Mouse (Mus musculus) forebrain, embryonic 13.5 days (tissue): ENCODE results near the gene Trim47. TPM values are rescaled to one million over a fixed set of nuclear protein-coding genes. Genes with fewer than 3 reads are reported as not detected.
A peak's percentile ranks its signal among the peaks of the same experiment; 100 is the strongest.

Experiments used
- ATAC-seq: fragments of 200-750 bp; cut with Nextera tagmentation; 2 replicates; pipeline ENCODE4 v1.8.0; 2017
- H3K27ac ChIP-seq: fragments of 300-500 bp; sonication (generic); 2 replicates; pipeline ENCODE4 v1.5.1; 2015; ENCODE audit warnings: inconsistent platforms, mild to moderate bottlenecking, moderate library complexity
- H3K27me3 ChIP-seq: fragments of 300-500 bp; sonication (generic); 2 replicates; pipeline ENCODE4 v1.6.1; 2015; ENCODE audit warnings: mild to moderate bottlenecking, inconsistent platforms
- H3K36me3 ChIP-seq: fragments of 300-500 bp; sonication (generic); 2 replicates; pipeline ENCODE4 v1.6.1; 2015; ENCODE audit warnings: mild to moderate bottlenecking, inconsistent platforms; ENCODE audit not compliant: poor library complexity, severe bottlenecking
- H3K4me1 ChIP-seq: fragments of 300-500 bp; sonication (generic); 2 replicates; pipeline ENCODE4 v1.6.1; 2015; ENCODE audit warnings: inconsistent platforms
- H3K4me2 ChIP-seq: fragments of 300-500 bp; sonication (generic); 2 replicates; pipeline ENCODE4 v1.6.1; 2015; ENCODE audit warnings: inconsistent platforms, mild to moderate bottlenecking, moderate library complexity
- H3K4me3 ChIP-seq: fragments of 300-500 bp; sonication (generic); 2 replicates; pipeline ENCODE4 v1.5.1; 2015; ENCODE audit warnings: mild to moderate bottlenecking, inconsistent platforms
- H3K9ac ChIP-seq: fragments of 300-500 bp; sonication (generic); 2 replicates; pipeline ENCODE4 v1.6.1; 2015; ENCODE audit warnings: mild to moderate bottlenecking, inconsistent platforms
- H3K9me3 ChIP-seq: fragments of 300-500 bp; sonication (generic); replicated peaks from 2 replicates; pipeline ENCODE4 v1.6.1; 2016; ENCODE audit warnings: inconsistent platforms
- WGBS: fragments of 180-500 bp; shearing (Covaris S2); methylation state at CpG from one replicate; pipeline ENCODE4 v1.1.7; 2015; 5-methylcytosine and 5-hydroxymethylcytosine counted together
- polyA plus RNA-seq: library from polyadenylated mRNA; unstranded; fragments of >200 nt; fragmentation: Nextera tagmentation; extraction: Ambion mirVana; gene quantifications from 2 replicates; pipeline ENCODE4 v1.2.1, GENCODE M21; 2015

Trim47 gene
- polyA plus RNA-seq, 1 experiment from 2014 or later = 2.8 TPM

- Histone ChIP-seq H3K36me3 (peaks cover 51% of the 10 kb centered on the region), H3K9ac (no peak overlapping the region), H3K9me3 (no peaks in the 10 kb centered on the region), H3K4me2 (no peak overlapping the region), H3K4me1 (peaks cover 13% of the 10 kb centered on the region), H3K27ac (peak overlapping the region; percentile 25), H3K27me3 (no peaks in the 10 kb centered on the region), H3K4me3 (no peak overlapping the region)
- 35% methylated on average over 10 of the region's 10 CpGs for WGBS
- ATAC-seq = no peak
These were observed 48.2 kb downstream of the Trim47 start for GRCm38 (mm10) chr11:116078676-116079320.

DNA sequence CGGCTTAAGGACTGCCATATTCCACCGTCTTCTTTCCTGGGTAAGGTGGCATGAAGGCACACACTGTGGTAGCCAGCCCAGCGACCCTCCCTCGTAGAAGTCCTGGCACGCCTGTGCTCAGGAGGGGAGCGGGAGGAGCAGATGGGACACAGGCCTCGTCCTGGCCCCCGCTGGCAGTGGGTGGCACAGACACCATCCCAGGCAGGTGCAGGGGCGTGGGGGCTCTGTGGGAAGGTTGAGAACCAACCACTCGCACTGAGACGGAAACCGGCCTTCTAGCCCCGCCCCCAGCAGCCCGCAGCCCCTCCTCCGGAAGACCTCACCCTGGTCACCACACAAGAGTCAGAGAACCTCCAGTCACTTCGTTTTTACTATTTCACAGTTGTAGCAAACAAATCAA lies 48.8 kb downstream of the Trim47 start:
- peak overlapping the region; percentile 55 for H3K4me2 ChIP-seq
- H3K27me3 ChIP-seq = no peaks in the 10 kb centered on the region
- H3K27ac ChIP-seq = no peak overlapping the region; the same call in 1 of the 2 replicates
- H3K4me3 ChIP-seq = peak overlapping the region; percentile 24
- H3K36me3 ChIP-seq = peaks cover 45% of the 10 kb centered on the region
- peak overlapping the region; percentile 51 for H3K9ac ChIP-seq
- H3K4me1 ChIP-seq = peaks cover 13% of the 10 kb centered on the region
- ATAC-seq = peak; percentile 52; the same call in 1 of the 2 replicates
- H3K9me3 ChIP-seq = no peaks in the 10 kb centered on the region
- 16% methylated on average over 16 of the region's 16 CpGs for whole genome bisulfite sequencing

GRCm38 (mm10) chr11:116077446-116078204 lies 49.4 kb downstream of the Trim47 start, which contains the start of gene Unc13d:
Unc13d (minus strand) TSS chr11:116077961.
- peaks cover 41% of the 10 kb centered on the region for H3K36me3 ChIP-seq
- no peaks in the 10 kb centered on the region for H3K9me3 ChIP-seq
- peak within 1 kb of the TSS; percentile 24 for H3K4me3 ChIP-seq
- 0 out of 2 replicates have a peak, but pooled peaks have one; percentile 25 for ATAC-seq
- peak within 1 kb of the TSS; percentile 55 for H3K4me2 ChIP-seq
- peaks cover 13% of the 10 kb centered on the region for H3K4me1 ChIP-seq
- no peaks in the 10 kb centered on the region for H3K27me3 ChIP-seq
- H3K27ac ChIP-seq = peak within 1 kb of the TSS; percentile 25
- peak within 1 kb of the TSS; percentile 51 for H3K9ac ChIP-seq
- WGBS = 76% methylated on average over 22 of the region's 22 CpGs

DNA sequence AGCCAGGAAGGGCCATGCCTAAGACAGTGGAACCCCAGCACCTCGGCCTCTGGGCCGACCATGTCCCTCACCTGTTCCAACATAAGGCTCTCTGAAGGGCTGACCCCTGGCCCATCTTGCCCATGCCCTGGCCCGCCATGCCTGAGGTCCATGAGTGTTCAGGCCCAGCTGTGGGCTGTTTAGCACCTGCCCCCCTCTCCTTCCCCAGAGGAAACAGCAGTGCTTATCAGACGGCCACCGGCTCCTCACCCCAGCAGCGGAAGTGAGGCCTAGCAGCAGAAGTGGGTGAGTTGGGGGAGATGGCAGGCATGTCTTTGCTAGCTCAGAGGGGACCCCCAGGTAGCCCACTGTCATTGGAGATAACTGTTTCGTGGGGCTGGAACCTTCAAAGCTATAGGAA lies 50.2 kb downstream of the Trim47 start:
- no peaks in the 10 kb centered on the region for H3K9me3 ChIP-seq
- no peaks in the 10 kb centered on the region for H3K27me3 ChIP-seq
- no peak for ATAC-seq
- no peak overlapping the region for H3K4me3 ChIP-seq
- no peak overlapping the region for H3K4me2 ChIP-seq
- no peak overlapping the region for H3K9ac ChIP-seq
- no peak overlapping the region for H3K27ac ChIP-seq
- peaks cover 33% of the 10 kb centered on the region for H3K36me3 ChIP-seq
- WGBS = 94% methylated on average over 7 of the region's 7 CpGs
- H3K4me1 ChIP-seq = peaks cover 13% of the 10 kb centered on the region

- Histone ChIP-seq H3K9ac (no peak overlapping the region), H3K9me3 (no peaks in the 10 kb centered on the region), H3K4me3 (no peak overlapping the region), H3K4me1 (peaks cover 13% of the 10 kb centered on the region), H3K27me3 (no peaks in the 10 kb centered on the region), H3K27ac (no peak overlapping the region), H3K4me2 (no peak overlapping the region), H3K36me3 (peaks cover 26% of the 10 kb centered on the region)
- WGBS = 70% methylated on average over 7 of the region's 7 CpGs
- no peak for ATAC-seq
These were observed 50.8 kb downstream of the Trim47 start for GRCm38 (mm10) chr11:116076266-116076540.

GRCm38 (mm10) chr11:116075539-116076265 lies 51.3 kb downstream of the Trim47 start:
- H3K9ac ChIP-seq = no peak overlapping the region
- H3K27ac ChIP-seq = no peak overlapping the region
- no peak for ATAC-seq
- no peaks in the 10 kb centered on the region for H3K9me3 ChIP-seq
- H3K4me3 ChIP-seq = no peak overlapping the region
- H3K36me3 ChIP-seq = peaks cover 21% of the 10 kb centered on the region
- H3K4me2 ChIP-seq = no peak overlapping the region
- H3K27me3 ChIP-seq = no peaks in the 10 kb centered on the region
- 54% methylated on average over 20 of the region's 20 CpGs for WGBS
- H3K4me1 ChIP-seq = peaks cover 13% of the 10 kb centered on the region

- ATAC-seq = no peak
These were observed 52.5 kb downstream of the Trim47 start for GRCm38 (mm10) chr11:116074436-116074991.

DNA sequence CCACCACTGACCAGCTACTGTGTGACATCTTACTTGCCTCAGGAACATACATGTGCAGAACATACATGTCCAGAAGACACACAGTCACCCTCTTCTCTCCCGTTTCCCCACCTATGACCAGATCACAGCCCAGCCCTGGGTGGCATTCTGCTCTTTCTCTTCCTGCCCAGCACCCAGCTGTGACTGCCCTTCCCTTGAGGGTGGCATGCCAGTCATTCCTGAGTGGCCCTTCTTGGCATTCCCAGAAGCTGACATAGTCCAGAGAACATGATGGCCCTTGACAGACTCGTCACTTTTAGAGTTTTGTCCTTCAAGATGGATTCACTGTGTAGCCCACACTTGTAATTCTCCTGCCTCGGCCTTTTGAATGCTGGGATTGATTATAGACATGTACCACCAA lies 54.4 kb downstream of the Trim47 start:
- H3K4me2 ChIP-seq = no peak overlapping the region
- H3K36me3 ChIP-seq = no peaks in the 10 kb centered on the region
- H3K9me3 ChIP-seq = no peaks in the 10 kb centered on the region
- H3K9ac ChIP-seq = no peak overlapping the region
- H3K4me3 ChIP-seq = no peak overlapping the region
- H3K27me3 ChIP-seq = no peaks in the 10 kb centered on the region
- H3K27ac ChIP-seq = no peak overlapping the region
- no peaks in the 10 kb centered on the region for H3K4me1 ChIP-seq
- ATAC-seq = no peak
- 89% methylated on average over 3 of the region's 3 CpGs for WGBS

More at GRCm38 (mm10) chr11:116074436-116074991, 52.5 kb downstream of the Trim47 start:
- no peak overlapping the region for H3K27ac ChIP-seq
- H3K36me3 ChIP-seq = peaks cover 9% of the 10 kb centered on the region
- no peaks in the 10 kb centered on the region for H3K9me3 ChIP-seq
- no peak overlapping the region for H3K9ac ChIP-seq
- H3K4me1 ChIP-seq = peaks cover 13% of the 10 kb centered on the region
- H3K4me3 ChIP-seq = no peak overlapping the region
- H3K27me3 ChIP-seq = no peaks in the 10 kb centered on the region
- H3K4me2 ChIP-seq = no peak overlapping the region
- WGBS = 75% methylated on average over 7 of the region's 7 CpGs

GRCm38 (mm10) chr11:116071510-116071909 lies 55.5 kb downstream of the Trim47 start:
- Histone ChIP-seq H3K4me1 (no peaks in the 10 kb centered on the region), H3K4me2 (no peak overlapping the region), H3K27ac (no peak overlapping the region), H3K36me3 (no peaks in the 10 kb centered on the region), H3K9ac (no peak overlapping the region), H3K4me3 (no peak overlapping the region), H3K27me3 (no peaks in the 10 kb centered on the region), H3K9me3 (no peaks in the 10 kb centered on the region)
- whole genome bisulfite sequencing = 73% methylated on average over 5 of the region's 5 CpGs
- no peak for ATAC-seq

DNA sequence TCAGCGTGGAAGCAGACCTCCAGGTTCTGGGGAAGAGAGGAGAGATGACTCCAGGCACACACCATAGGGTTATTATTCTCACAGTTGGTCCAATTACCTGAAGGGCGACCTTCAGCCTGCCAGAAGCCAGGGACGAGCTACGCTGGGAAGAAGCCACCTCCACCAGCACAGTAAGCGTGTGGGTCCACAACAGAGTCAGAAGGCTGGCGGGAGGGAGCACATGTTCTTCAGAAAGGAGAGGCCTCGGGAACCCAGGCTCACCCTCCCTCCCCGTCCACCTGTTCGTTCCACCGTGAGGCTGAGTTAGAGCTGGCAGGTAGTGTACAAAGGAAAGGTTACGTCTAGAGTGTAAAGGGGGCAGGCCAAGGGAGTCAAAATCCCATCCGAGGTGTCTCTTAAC lies 61.7 kb downstream of the Trim47 start:
- no peak overlapping the region for H3K4me3 ChIP-seq
- no peaks in the 10 kb centered on the region for H3K9me3 ChIP-seq
- ATAC-seq = no peak
- peaks cover 23% of the 10 kb centered on the region for H3K36me3 ChIP-seq
- 86% methylated on average over 12 of the region's 12 CpGs for WGBS
- no peak overlapping the region for H3K4me2 ChIP-seq
- H3K27me3 ChIP-seq = no peaks in the 10 kb centered on the region
- H3K9ac ChIP-seq = no peak overlapping the region
- no peak overlapping the region for H3K27ac ChIP-seq
- H3K4me1 ChIP-seq = 0 out of 2 replicates have a peak, but pooled peaks cover 5% of the 10 kb centered on the region

DNA sequence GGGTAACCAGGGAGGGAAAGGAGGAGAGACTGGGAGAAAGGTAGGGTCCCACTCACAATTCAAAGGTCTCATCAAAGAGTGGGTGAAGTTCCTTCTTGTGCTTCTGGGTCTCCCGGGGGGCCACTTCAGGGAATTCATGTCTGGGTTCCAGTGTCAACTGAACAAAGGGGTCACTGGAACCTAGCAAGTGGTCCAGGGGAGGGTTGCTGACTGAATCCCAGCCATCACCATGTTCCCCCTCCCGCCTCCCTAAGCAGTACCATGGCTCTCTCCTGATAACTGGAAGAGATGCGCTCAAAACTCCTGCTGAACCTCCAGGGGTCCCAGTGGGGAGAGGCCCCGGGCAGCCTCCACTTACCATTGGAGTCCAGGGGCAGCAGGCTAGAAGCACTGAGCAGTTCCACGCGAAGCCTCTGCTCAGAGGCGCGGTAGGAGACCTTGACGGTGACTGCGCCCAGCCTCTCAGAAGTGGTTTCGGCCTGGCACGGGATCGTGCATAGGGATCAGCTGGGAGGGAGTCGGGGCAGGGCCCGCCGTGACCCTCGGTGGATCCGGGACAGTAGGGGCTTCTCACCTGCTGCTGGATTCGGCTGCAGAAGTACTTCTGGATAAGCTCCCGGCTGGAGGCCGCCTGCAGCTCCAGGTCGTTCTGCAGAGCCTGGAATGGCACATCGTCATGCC lies 62.7 kb downstream of the Trim47 start:
- no peak for ATAC-seq
- Histone ChIP-seq H3K9ac (no peak overlapping the region), H3K4me2 (no peak overlapping the region), H3K4me1 (0 out of 2 replicates have a peak, but pooled peaks cover 5% of the 10 kb centered on the region), H3K9me3 (no peaks in the 10 kb centered on the region), H3K4me3 (no peak overlapping the region), H3K27ac (no peak overlapping the region), H3K27me3 (no peaks in the 10 kb centered on the region), H3K36me3 (peaks cover 33% of the 10 kb centered on the region)
- 69% methylated on average over 23 of the region's 23 CpGs for WGBS
